Mouse (Mus musculus): Measurements from ENCODE around the gene Vopp1.

Vopp1 gene

GRCm38 (mm10) chr6:57782658-57783057 is 42.3 kb downstream of the Vopp1 start:
- no peak for DNase-seq

GRCm38 (mm10) chr6:57780359-57780758 is 44.6 kb downstream of the Vopp1 start:
- DNase-seq = no peak

GRCm38 (mm10) chr6:57773792-57774191 is 51.2 kb downstream of the Vopp1 start:
- DNase-seq = no peak

- DNase-seq = no peak
Measured at GRCm38 (mm10) chr6:57770467-57771190, 54.3 kb downstream of the Vopp1 start.

- DNase-seq = no peak
Measured at GRCm38 (mm10) chr6:57768948-57769525, 55.9 kb downstream of the Vopp1 start.

- DNase-seq = no peak
Measured at GRCm38 (mm10) chr6:57767112-57767868, 57.7 kb downstream of the Vopp1 start.

- DNase-seq = no peak
Measured at GRCm38 (mm10) chr6:57766287-57766686, 58.7 kb downstream of the Vopp1 start.

- DNase-seq = no peak
Measured at GRCm38 (mm10) chr6:57765095-57765878, 59.7 kb downstream of the Vopp1 start.

GRCm38 (mm10) chr6:57763054-57763453 is 61.9 kb downstream of the Vopp1 start:
- no peak for DNase-seq

DNA sequence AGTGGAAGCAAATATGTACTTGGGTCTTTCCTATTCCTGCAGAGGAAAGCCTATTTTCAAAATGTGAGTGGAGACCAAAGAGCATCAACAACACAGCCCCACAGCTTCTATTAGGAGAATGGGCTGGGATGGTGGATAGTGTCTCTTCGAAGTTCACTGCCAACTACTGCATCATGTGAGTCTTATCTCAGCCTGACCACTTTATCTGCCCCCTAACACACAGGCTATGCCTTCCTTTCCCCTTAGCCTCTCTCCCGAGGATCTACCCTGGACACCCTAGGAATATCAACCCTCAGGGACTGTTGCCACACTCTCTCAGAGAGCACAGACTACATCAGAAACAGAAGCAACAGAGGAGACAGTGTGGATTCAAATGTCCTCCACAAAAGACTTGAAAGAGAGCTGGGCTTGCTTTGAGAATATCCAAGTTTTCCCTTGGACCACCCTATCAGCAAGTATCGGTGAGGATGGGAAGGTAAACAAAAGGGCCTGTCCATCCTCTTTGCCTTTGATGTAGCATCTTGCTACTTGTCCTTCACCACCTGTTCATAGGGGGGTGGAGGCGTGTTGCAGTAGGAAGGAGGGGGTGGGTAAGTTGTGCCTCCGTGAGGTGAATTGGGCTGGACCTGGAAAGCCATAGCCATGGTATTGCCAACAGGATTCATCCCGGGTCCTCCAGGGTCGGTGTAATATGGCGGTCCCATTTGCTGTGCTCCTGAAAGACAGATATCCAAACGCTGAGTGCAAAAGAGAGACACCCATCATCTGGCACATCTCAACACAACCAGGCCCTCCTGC is 70.8 kb downstream of the Vopp1 start:
- no peak for DNase-seq

- no peak for DNase-seq
Measured at GRCm38 (mm10) chr6:57745748-57746129, 79.2 kb downstream of the Vopp1 start.

DNA sequence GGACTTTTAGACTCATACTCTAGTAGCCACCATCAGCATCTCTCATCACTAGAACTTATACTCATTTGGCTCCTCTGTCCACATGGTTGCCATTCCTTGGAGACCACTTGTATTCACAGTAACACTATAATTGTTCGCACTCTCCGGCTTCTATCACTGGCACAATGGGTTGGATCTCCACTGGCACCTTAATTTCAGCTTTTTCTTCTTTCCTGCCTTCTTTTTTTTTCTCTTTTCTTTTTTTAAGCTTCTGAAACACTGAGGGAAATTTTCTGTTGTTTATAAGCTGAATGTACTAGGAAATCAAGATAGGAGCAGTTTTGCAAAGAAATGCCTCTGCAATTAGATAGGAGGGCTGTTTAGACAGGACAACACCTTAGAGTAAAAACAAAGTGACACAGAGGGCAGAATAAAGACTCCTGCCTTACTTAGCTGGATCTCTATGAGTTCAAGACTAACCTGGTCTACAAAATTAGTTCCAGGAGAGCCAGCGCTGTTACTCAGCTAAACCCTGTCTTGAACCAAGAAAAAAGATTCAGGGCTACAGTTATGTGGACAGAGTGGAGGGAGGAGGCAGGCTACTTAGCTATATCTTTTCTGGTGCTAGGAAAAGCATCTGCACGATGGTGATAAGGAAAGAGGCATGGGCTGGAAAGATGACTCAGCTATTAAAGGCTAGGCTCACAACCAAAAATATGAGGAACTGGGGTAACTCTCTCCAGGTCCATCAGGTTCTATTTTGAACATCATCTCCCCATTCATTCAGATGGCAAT is 79.8 kb downstream of the Vopp1 start:
- DNase-seq = no peak

DNA sequence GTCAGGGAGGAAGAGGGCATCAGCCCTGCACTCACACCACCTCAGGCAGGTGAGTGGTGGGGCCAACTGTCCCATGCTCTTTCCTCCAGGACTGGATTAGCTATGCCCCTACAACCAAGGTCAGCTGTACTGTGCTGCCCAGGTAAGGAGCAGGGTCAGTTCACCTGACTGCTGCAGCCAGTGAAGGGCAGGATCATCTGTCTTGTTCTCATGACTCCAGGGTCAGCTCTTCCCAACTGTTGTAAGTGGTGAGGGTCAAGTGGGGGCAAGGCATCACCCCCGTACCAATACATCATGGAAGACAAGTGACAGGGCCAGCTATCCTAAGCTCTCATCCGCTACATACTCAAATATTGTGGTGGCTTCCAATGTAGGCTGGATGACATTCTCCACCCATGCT is 80.8 kb downstream of the Vopp1 start:
- no peak for DNase-seq

- DNase-seq = peak in 1 of 2 experiments; percentile 15
Measured at GRCm38 (mm10) chr6:57743333-57743732, 81.6 kb downstream of the Vopp1 start.

- DNase-seq = no peak
Measured at GRCm38 (mm10) chr6:57742749-57743148, 82.2 kb downstream of the Vopp1 start.

GRCm38 (mm10) chr6:57721347-57721746 is 103.6 kb downstream of the Vopp1 start:
- no peak for DNase-seq

DNA sequence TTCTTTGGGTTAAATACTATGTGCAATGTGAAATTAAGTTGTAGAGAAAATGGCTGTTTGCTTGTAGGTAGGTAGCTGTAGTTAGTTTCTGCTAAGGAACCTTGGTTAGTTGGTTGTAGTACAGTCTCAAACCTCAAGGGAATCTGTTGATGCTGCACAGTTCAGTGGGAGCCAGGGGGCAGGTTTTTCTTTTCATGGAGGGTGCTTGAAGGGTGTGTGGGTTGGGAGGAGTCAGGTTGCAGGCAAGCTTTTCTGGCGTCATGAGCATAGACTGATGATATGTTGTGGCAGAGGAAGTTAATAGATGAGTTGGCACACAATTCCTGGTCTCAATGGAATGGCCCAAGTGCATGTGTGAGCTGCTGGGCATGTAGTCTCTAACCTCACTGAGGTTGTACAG is 113.2 kb downstream of the Vopp1 start:
- no peak for DNase-seq

- no peak for DNase-seq
Measured at GRCm38 (mm10) chr6:57706721-57707120, 118.2 kb downstream of the Vopp1 start.

GRCm38 (mm10) chr6:57703703-57704102 is 121.3 kb downstream of the Vopp1 start:
- DNase-seq = no peak

DNA sequence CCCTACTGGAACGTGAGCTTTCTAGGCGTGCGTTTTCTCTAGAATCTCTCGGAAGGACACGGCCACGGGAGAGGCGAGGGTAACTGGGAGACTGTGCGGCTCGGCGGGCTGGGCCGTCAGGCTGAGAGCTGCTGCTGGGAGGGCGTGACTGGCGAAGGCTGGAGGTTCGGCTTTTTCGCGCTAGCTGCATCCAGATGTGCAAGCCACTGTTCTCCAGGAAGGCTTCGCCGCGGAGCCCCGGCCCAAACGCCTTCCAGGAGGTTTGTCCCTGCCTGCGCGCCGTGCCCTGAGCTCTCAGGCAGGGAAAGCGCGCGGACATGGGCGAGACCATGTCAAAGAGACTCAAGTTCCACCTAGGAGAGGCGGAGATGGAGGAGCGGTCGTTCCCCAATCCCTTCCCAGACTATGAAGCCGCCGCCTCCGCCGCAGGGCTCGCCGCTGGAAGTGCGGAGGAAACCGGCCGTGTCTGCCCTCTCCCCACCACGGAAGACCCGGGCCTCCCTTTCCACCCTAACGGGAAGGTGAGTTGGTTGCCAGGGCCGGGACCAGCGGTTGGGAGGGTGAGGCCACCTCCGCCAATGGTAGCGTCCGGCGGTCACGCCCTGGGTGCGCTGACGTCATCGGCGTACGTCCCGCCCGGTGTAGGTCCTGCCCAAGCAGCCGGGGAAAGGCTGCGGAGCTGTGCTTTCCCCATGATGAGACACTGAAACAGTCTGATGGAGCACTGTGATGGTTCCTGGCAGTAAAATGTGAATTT is 122.0 kb downstream of the Vopp1 start:
- DNase-seq = peak; percentile 90 to 95

GRCm38 (mm10) chr6:57702376-57702742 is 122.6 kb downstream of the Vopp1 start, which contains the start of gene Lancl2:
Gene Lancl2, plus strand, starts transcription at chr6:57702540.
- DNase-seq = no peak
